22 mouse cellular contexts compared by ENCODE assay signal in the genomic region with DNA sequence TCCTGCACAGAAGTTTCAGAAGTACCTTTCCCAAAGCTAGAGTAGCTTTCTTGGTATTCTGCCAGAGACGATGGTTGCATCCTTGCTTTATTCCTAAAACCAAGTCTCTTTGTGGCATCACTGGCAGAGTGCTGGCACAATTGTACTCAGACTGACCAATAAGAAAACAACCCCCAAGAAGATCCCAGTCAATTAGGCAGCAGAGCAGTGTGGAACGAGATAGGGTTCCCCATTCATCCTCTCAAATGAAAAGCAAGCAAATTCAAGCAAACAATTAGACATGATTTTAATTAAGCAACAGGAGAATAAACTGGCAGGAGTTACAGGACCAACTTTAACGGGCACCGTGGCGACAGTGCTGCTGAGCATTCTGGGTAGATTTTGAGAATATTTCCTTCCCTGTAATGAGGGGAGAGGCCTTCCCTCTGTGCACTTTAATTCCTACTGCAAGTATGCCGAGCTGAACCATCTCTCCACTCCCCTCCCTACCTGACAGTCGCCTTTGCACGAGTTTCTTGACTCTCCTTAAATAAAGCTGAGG. TPM values are rescaled to one million over a fixed set of nuclear protein-coding genes. Genes with fewer than 3 reads are reported as not detected.
DNase-seq lines count a peak whose midpoint lies in the region; ATAC-seq and TF ChIP-seq lines count a peak whose summit lies in the region.
"Had no signal": no experiment of that assay in that cellular context is flagged by ENCODE, and none has a peak within 500 bp of the region (broad histone marks: within the 10 kb centered on the region; RNA-seq: fewer than 3 reads in every experiment).

No protein-coding gene starts in this region.

- WGBS in forebrain, embryonic 11.5 days: 52% methylated on average over 8 of the region's 8 CpGs
- WGBS in forebrain, postnatal 0 days: 20% methylated on average over 8 of the region's 8 CpGs
- 55% methylated on average over 8 of the region's 8 CpGs for WGBS in limb, embryonic 15.5 days
- 83% methylated on average over 8 of the region's 8 CpGs for WGBS in limb, embryonic 10.5 days

- no peak overlapping the region for H3K4me3 ChIP-seq in forebrain, embryonic 11.5 days (ENCODE audit: low read depth, low read length)
- no peak overlapping the region for H3K4me3 ChIP-seq in forebrain, postnatal 0 days (ENCODE audit: low read depth, low read length)
- no peak overlapping the region for H3K4me3 ChIP-seq in limb, embryonic 15.5 days
- no peak overlapping the region for H3K4me3 ChIP-seq in limb, embryonic 10.5 days
- H3K4me3 ChIP-seq: embryonic facial prominence, embryonic 13.5 days; heart, adult 2 months; heart, embryonic 15.5 days; hindbrain, embryonic 13.5 days had no signal

- TF ChIP-seq CTCF in forebrain, postnatal 0 days (IDR thresholded peaks at IDR 0.05; ENCODE audit: low read depth): no peak

- no peaks in the 10 kb centered on the region for H3K4me1 ChIP-seq in forebrain, embryonic 11.5 days (replicated peaks; ENCODE audit: control insufficient read depth, insufficient read depth, low read length)
- H3K4me1 ChIP-seq in forebrain, postnatal 0 days (ENCODE audit: insufficient read depth): no peaks in the 10 kb centered on the region
- H3K4me1 ChIP-seq in limb, embryonic 15.5 days: peaks cover 45% of the 10 kb centered on the region
- peaks cover 32% of the 10 kb centered on the region for H3K4me1 ChIP-seq in limb, embryonic 10.5 days
- H3K4me1 ChIP-seq: hindbrain, embryonic 13.5 days had no signal

- H3K27ac ChIP-seq in forebrain, embryonic 11.5 days (ENCODE audit: low read depth, low read length): no peak overlapping the region
- no peak overlapping the region for H3K27ac ChIP-seq in forebrain, postnatal 0 days (ENCODE audit: low read depth, low read length)
- 0 out of 2 replicates have a peak overlapping the region, but pooled peaks have one; percentile 50 for H3K27ac ChIP-seq in limb, embryonic 15.5 days
- H3K27ac ChIP-seq in limb, embryonic 10.5 days: no peak overlapping the region
- H3K27ac ChIP-seq: embryonic facial prominence, embryonic 13.5 days; heart, adult 2 months; heart, embryonic 15.5 days; hindbrain, embryonic 13.5 days; hindbrain, postnatal 0 days had no signal

- peak; percentile 46; the same call in 1 of the 2 replicates for ATAC-seq in forebrain, embryonic 11.5 days (replicated peaks; ENCODE audit: low FRiP score)
- ATAC-seq in forebrain, postnatal 0 days: no peak
- ATAC-seq in limb, embryonic 15.5 days (ENCODE audit: insufficient number of reproducible peaks, low FRiP score, low TSS enrichment, low read depth): no peak
- ATAC-seq: activated CD4-positive, CD25-positive, alpha-beta regulatory T cell, adult 4 months; hindbrain, postnatal 0 days; Patski had no signal

- no peaks in the 10 kb centered on the region for H3K27me3 ChIP-seq in forebrain, embryonic 11.5 days (ENCODE audit: control insufficient read depth, insufficient read depth, low read length)
- H3K27me3 ChIP-seq in forebrain, postnatal 0 days (ENCODE audit: insufficient read depth, low read length): no peaks in the 10 kb centered on the region
- H3K27me3 ChIP-seq in limb, embryonic 15.5 days: no peaks in the 10 kb centered on the region
- H3K27me3 ChIP-seq in limb, embryonic 10.5 days (ENCODE audit: low read depth, poor library complexity, severe bottlenecking): no peaks in the 10 kb centered on the region
- H3K27me3 ChIP-seq: embryonic facial prominence, embryonic 13.5 days; heart, embryonic 15.5 days; hindbrain, embryonic 13.5 days; Patski had no signal

- no peak overlapping the region for H3K4me2 ChIP-seq in forebrain, embryonic 11.5 days (ENCODE audit: low read depth, low read length, severe bottlenecking)
- H3K4me2 ChIP-seq in forebrain, postnatal 0 days (ENCODE audit: low read depth): no peak overlapping the region
- no peak overlapping the region for H3K4me2 ChIP-seq in limb, embryonic 15.5 days
- H3K4me2 ChIP-seq: embryonic facial prominence, embryonic 13.5 days; heart, embryonic 11.5 days; heart, embryonic 15.5 days; hindbrain, embryonic 13.5 days had no signal

- no peaks in the 10 kb centered on the region for H3K9me3 ChIP-seq in forebrain, embryonic 11.5 days (ENCODE audit: control insufficient read depth, low read length)
- H3K9me3 ChIP-seq in forebrain, postnatal 0 days (ENCODE audit: low read length): no peaks in the 10 kb centered on the region
- no peaks in the 10 kb centered on the region for H3K9me3 ChIP-seq in limb, embryonic 15.5 days
- H3K9me3 ChIP-seq in limb, embryonic 10.5 days (replicated peaks): no peaks in the 10 kb centered on the region
- H3K9me3 ChIP-seq: embryonic facial prominence, embryonic 13.5 days; heart, embryonic 15.5 days; hindbrain, embryonic 13.5 days had no signal

- H3K36me3 ChIP-seq in forebrain, embryonic 11.5 days (ENCODE audit: control insufficient read depth, insufficient read depth, low read length): no peaks in the 10 kb centered on the region
- H3K36me3 ChIP-seq in forebrain, postnatal 0 days (ENCODE audit: insufficient read depth): no peaks in the 10 kb centered on the region
- H3K36me3 ChIP-seq in limb, embryonic 15.5 days: peaks cover 49% of the 10 kb centered on the region
- H3K36me3 ChIP-seq in limb, embryonic 10.5 days: peaks cover 19% of the 10 kb centered on the region; the same call in 1 of the 2 replicates
- H3K36me3 ChIP-seq: hindbrain, embryonic 13.5 days had no signal

- no peak for DNase-seq in forebrain, embryonic 11.5 days (ENCODE audit: low spot score)
- DNase-seq in forebrain, postnatal 0 days: no peak
- no peak for DNase-seq in limb, embryonic 10.5 days (ENCODE audit: low spot score)
- DNase-seq in retina, postnatal 1 day: peak; percentile 41
- DNase-seq in retina, embryonic 14.5 days (ENCODE audit: low spot score): no peak
- no peak for DNase-seq in frontal cortex, adult 2 months (ENCODE audit: extremely low spot score in 1 of 2, low spot score in 1 of 2)
- DNase-seq: adrenal gland, postnatal 14 days; cerebellum, adult 18-20 months; cerebellum, adult 9-11 months; cerebellum, postnatal 36 days; gastrocnemius, postnatal 14 days; heart, adult 2 months; heart, postnatal 14 days had no signal

- no peak overlapping the region for H3K9ac ChIP-seq in forebrain, embryonic 11.5 days (ENCODE audit: low read length)
- H3K9ac ChIP-seq in forebrain, postnatal 0 days: no peak overlapping the region
- H3K9ac ChIP-seq in limb, embryonic 15.5 days: no peak overlapping the region
- H3K9ac ChIP-seq: embryonic facial prominence, embryonic 13.5 days; heart, embryonic 15.5 days; hindbrain, embryonic 13.5 days had no signal

RNA-seq across cellular contexts. Expression of a gene that starts 56.8 kb away (rescaled TPM):
- polyA plus RNA-seq in forebrain, embryonic 11.5 days (2014; fragmentation: Nextera tagmentation; extraction: Ambion mirVana): 8.1 and 8.7 TPM in 2 replicates
- 13.9 and 20.8 TPM in 2 replicates for total RNA-seq in forebrain, postnatal 0 days (2014; rRNA removed)
- 6.3 and 6.5 TPM in 2 replicates for polyA plus RNA-seq in forebrain, postnatal 0 days (2015; fragmentation: Nextera tagmentation; extraction: Ambion mirVana)
- polyA plus RNA-seq in limb, embryonic 15.5 days (2015; fragmentation: Nextera tagmentation; extraction: Ambion mirVana): 65.2 and 69.0 TPM in 2 replicates
- 9.8 and 14.1 TPM in 2 replicates for polyA plus RNA-seq in limb, embryonic 10.5 days (2016; fragmentation: Nextera tagmentation; extraction: Ambion mirVana)
- polyA plus RNA-seq in frontal cortex, adult 2 months (2012; rRNA removed): 9.1 and 11.5 TPM in 2 replicates
- total RNA-seq: MEL had no signal
